Mouse (Mus musculus): ENCODE results near the gene Rara.

Gene Rara

GRCm38 (mm10) chr11:98954801-98955706 lies 27.4 kb downstream of the Rara start:
- TF ChIP-seq GATA4 (IDR thresholded peaks at IDR 0.05; ENCODE audit: insufficient replicate concordance, low read length) = no peak

GRCm38 (mm10) chr11:98955707-98956235 lies 28.2 kb downstream of the Rara start:
- no peak for TF ChIP-seq GATA4 (IDR thresholded peaks at IDR 0.05; ENCODE audit: insufficient replicate concordance, low read length)

GRCm38 (mm10) chr11:98956340-98956739 lies 28.7 kb downstream of the Rara start:
- no peak for TF ChIP-seq GATA4 (IDR thresholded peaks at IDR 0.05; ENCODE audit: insufficient replicate concordance, low read length)

GRCm38 (mm10) chr11:98959437-98960312 lies 32.1 kb downstream of the Rara start:
- peak; percentile 94 for TF ChIP-seq GATA4 (IDR thresholded peaks at IDR 0.05; ENCODE audit: insufficient replicate concordance, low read length)

- no peak for TF ChIP-seq GATA4 (IDR thresholded peaks at IDR 0.05; ENCODE audit: insufficient replicate concordance, low read length)
These were observed 32.8 kb downstream of the Rara start for GRCm38 (mm10) chr11:98960313-98960906.

GRCm38 (mm10) chr11:98961051-98961592 lies 33.5 kb downstream of the Rara start:
- TF ChIP-seq GATA4 (IDR thresholded peaks at IDR 0.05; ENCODE audit: insufficient replicate concordance, low read length) = no peak

GRCm38 (mm10) chr11:98961766-98962165 lies 34.1 kb downstream of the Rara start:
- TF ChIP-seq GATA4 (IDR thresholded peaks at IDR 0.05; ENCODE audit: insufficient replicate concordance, low read length) = no peak

- TF ChIP-seq GATA4 (IDR thresholded peaks at IDR 0.05; ENCODE audit: insufficient replicate concordance, low read length) = peak; percentile 11; the same call in 1 of the 2 replicates
These were observed 34.9 kb downstream of the Rara start for GRCm38 (mm10) chr11:98962421-98963095.

GRCm38 (mm10) chr11:98963191-98964021 lies 35.8 kb downstream of the Rara start:
- TF ChIP-seq GATA4 (IDR thresholded peaks at IDR 0.05; ENCODE audit: insufficient replicate concordance, low read length) = peak; percentile 78; the same call in 1 of the 2 replicates

- no peak for TF ChIP-seq GATA4 (IDR thresholded peaks at IDR 0.05; ENCODE audit: insufficient replicate concordance, low read length)
These were observed 36.6 kb downstream of the Rara start for GRCm38 (mm10) chr11:98964201-98964615.

GRCm38 (mm10) chr11:98964616-98965415 lies 37.2 kb downstream of the Rara start:
- no peak for TF ChIP-seq GATA4 (IDR thresholded peaks at IDR 0.05; ENCODE audit: insufficient replicate concordance, low read length)

GRCm38 (mm10) chr11:98965416-98966077 lies 37.9 kb downstream of the Rara start:
- no peak for TF ChIP-seq GATA4 (IDR thresholded peaks at IDR 0.05; ENCODE audit: insufficient replicate concordance, low read length)
